Mouse (Mus musculus) ES-E14 (cell line): ENCODE data around the gene Lin37.
A peak's percentile ranks its signal among the peaks of the same experiment; 100 is the strongest.

Experiments
- HCFC1 ChIP-seq: IDR thresholded peaks from 2 replicates; pipeline ENCODE4 v1.6.1; 2012; ENCODE audit warnings: low read length, inconsistent platforms, borderline replicate concordance; ENCODE audit not compliant: insufficient read depth
- MAFK ChIP-seq: IDR thresholded peaks from 2 replicates; pipeline ENCODE4 v1.6.1; 2014; ENCODE audit warnings: mild to moderate bottlenecking, low read depth, low read length, inconsistent platforms; ENCODE audit not compliant: insufficient read depth
- ZC3H11A ChIP-seq: IDR thresholded peaks from 2 replicates; pipeline ENCODE4 v1.6.1; 2012; ENCODE audit warnings: low read depth, mild to moderate bottlenecking, inconsistent platforms, low read length, borderline replicate concordance
- ZNF384 ChIP-seq: IDR thresholded peaks from 2 replicates; pipeline ENCODE4 v1.6.1; 2012; ENCODE audit warnings: low read depth, low read length, inconsistent platforms

- TF ChIP-seq ZC3H11A (peak; percentile 72; the same call in 1 of the 2 replicates), HCFC1 (no peak), MAFK (no peak), ZNF384 (no peak)
Observed at GRCm38 (mm10) chr7:30607706-30608309, 48.2 kb upstream of the Lin37 start.
